Mouse (Mus musculus): ENCODE results near the gene Dcst1.
A peak's percentile ranks its signal among the peaks of the same experiment; 100 is the strongest.

Gene Dcst1

GRCm38 (mm10) chr3:89388901-89389740, 24.1 kb upstream of the Dcst1 start:
- DNase-seq (ENCODE audit: low spot score in 2 of 2) = peak in 1 of 2 experiments; percentile 44

DNA sequence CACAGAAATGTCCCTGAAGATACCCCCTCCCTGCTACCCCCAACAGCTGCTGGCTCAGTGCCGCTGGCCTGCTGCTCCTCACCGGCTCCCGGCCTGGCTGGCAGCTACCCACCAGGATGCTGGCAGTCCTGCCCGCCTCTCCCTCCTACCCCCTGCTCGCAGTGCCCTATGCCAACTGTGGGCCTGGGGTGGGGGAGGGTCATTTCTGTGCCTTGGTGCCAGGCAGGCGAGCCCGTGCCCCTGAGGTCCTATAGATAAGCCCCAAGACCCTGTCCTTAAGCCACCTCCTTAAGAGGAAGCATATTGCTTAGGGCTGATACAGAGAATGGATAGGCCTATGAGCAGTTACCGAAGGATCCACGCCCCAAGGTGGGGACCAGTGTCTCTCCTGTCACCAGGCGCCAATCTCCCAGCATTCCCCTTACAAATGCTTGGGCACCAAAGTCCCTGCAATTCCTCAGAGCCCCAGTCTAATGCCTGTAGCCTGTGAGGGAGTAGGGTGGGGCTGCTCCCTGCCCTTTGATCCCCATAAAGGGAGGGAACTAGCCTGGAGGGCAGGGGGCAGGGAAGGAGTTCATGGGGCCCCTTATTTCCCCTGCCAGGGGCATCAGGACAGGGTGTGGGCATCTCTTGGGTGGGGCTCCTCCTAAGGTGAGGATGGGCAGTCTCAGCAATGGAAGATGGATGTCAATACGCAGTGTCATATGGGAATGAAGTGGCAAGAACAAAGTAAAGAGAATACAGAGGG, 23.3 kb upstream of the Dcst1 start:
- peak in 1 of 2 experiments; percentile 69 for DNase-seq (ENCODE audit: low spot score in 2 of 2)

DNA sequence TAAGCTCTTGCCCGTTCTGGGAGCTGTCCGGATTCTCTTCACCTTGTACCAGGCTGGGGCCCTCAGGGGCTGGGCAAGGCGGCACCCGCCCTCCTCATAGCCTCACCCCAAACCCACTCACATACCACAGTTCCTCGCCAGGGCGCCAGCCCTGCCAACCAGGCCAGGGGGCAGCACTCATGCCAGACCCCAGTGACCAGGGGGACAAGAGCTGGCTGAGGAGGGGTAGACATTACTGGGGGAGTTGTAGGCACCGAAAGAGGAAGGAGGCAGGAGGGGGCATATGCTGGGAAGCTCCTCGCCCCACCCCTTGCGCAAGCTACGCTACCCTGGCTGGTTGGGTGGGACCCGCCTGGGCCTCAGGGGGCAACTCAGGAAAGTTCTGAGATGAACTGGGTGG, 22.6 kb upstream of the Dcst1 start:
- peak; percentile 34 to 70 for DNase-seq (ENCODE audit: low spot score in 2 of 2)

DNA sequence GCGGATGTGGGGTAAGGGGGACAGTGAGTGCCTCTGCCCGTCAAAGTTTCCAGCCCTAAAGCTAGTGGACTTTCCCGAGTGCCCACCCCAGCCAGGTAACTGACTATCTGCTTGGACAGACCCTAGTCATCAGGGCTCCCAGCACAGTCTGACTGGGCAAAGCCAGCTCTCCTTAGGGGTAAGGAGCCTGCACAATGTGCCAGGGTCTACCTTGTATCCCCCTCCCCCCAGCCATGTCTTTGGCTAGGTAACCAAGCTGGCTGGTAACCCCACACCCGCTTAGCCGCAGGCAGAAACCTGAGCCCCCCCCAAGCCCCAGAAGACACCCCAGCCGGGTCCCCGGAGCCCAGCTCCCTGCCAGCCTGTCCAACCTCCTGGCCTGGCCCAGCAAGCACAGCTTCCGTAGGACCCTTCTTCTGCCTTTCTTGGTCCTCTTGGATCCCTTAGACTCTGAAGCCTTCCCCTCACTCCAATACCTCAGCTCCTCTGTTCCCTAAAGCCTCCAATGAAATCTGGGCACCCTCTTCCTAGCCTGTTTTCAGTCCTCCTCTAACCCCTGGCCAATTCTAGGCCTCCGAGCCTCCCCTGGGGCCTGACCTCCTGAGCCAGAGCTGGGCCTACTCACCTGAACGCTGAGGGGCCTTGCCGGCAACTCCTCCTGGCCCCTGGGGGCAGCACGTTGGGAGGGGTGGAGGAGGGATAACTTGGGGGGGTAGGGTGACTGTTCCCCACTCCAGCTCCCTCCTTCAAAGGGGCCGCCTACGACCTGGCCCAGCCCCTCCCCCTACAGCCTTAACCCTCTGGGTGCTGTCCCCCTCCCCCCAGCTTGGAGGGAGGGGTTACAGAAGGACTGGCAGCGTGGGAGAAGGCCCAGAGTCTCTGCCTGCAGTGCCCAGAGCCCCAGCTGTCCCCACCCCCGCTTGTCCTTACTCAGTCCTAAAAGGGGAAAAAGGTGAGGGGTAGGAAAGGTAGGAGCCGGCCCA, 21.7 kb upstream of the Dcst1 start:
- DNase-seq (ENCODE audit: low spot score in 2 of 2) = peak; percentile 30 to 67

DNA sequence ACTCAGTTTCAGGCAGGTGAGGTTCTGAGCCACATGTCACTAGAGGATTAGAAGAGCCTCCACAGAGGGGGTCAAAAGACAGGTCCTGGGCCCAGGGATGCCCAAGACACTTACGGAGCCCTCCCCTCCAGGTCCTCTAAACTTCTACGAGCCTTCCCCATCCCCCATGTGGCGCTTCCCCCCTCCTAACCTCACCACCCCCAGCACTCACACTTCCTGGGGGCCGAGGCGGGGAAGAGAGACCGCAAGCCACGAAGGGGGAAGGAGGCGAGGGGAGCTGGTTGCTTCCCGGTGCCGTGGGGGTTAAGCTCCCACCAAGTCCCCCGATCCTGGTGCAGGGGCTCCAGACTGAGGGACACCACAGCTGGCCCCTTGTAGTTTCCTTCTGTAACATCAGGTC, 20.4 kb upstream of the Dcst1 start:
- peak in 1 of 2 experiments; percentile 34 for DNase-seq (ENCODE audit: low spot score in 2 of 2)

DNA sequence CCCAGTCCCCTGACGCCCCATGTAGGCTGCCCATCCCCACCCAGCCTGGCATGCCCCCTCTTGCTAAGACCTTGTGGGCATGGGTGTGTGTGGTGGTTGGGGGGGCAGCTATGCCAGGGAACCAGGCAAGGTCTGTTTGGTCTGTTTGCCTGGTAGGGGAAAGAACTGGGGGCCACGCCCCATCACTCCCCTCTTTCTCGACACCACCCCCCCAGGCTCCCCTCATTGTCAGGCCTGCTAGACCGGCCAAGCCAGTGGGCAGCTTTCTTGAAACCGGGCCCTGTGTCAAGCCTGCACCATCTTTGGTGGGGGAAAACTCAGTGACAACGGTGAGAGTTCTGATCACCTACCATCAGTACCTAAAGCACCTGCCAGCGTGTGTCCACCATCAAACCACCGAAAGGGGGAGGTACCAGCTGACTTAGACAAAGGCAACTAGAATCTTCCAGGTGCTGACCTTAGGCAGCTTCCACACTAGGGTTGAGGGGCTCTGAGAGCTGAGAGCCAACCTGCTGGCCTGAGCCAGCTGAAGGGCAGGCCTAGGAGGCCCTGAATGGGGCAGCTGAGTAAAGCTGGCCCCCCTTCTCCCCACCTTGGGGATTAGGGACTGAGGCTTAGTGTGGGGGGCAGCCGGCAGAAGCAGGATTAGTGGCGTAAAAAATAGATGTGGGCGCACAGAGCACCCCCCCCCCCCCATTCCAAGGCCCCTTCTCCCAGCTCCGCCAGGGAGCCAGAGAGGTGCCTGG, 19.5 kb upstream of the Dcst1 start:
- DNase-seq (ENCODE audit: low spot score in 2 of 2) = no peak

DNA sequence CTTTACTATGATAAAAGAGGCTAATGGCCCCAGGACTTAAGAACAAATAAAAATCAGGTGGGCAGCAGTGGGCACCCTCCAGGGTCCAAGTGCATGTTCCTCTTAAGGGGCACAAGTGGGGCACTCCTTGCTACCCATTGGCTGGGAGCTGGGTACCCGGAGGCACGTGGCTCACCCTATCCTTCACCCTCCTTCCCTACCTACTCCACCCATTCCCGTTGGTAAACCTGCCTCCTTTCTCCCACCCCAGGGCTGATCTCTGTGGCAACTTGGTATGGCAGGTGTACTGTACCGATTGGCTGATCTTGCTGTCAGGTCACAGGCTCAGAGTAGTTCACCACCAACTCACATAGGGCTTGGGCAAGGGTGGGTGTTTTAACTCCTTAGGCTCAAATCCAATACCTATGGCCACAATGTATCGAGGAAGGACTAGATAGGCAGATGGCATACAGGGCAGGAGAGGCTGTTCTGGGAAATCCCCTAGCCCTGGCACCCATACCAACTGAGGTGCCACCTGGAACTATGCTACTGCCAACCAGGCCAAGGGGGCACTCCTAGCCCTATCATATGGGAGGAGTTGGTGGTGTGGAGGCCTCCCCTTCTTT, 18.7 kb upstream of the Dcst1 start:
- no peak for DNase-seq (ENCODE audit: low spot score in 2 of 2)

GRCm38 (mm10) chr3:89382950-89383349, 17.9 kb upstream of the Dcst1 start:
- no peak for DNase-seq (ENCODE audit: low spot score in 2 of 2)

- no peak for DNase-seq (ENCODE audit: low spot score in 2 of 2)
Measured at GRCm38 (mm10) chr3:89382033-89382882, 17.2 kb upstream of the Dcst1 start.

DNA sequence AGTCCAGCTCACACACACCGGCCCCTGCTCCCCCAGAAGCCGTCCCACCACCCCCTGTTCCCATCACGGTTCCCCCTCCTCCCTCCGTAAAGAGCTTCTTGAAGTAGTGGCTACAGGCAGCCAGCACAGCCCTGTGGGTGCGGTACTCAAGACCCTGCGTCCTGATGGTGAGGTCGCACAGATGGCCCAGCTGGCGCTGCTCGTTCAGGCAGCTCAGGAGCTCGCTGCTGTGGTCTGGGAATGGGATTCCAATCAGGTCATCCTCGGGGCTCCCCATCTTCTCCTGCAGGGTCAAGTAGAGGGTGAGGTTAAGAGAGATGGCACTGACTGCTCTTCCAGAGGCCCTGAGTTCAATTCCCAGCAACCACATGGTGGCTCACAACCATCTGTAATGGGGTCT, 16.2 kb upstream of the Dcst1 start:
- DNase-seq (ENCODE audit: low spot score in 2 of 2) = no peak

DNA sequence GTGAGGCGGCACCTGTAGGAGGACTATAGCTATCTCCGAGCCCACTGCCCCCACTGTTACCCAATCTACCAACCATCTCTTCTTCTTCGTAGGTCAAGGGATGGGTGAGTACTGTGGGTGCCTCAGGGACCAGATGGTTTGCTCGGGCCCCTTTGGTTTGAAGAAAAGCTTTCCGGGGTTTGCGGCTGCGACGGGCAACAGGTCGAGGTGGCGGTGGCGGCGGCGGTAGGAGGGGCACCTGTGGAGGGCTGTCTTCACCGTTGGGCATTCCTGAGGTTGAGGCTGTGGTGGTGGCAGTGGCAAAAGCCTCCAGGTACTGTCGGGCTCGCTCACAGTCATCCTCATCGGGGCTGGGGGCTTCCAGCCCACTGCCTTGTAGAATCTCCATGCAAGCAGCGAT, 15.7 kb upstream of the Dcst1 start:
- no peak for DNase-seq (ENCODE audit: low spot score in 2 of 2)

- no peak for DNase-seq (ENCODE audit: low spot score in 2 of 2)
Measured at GRCm38 (mm10) chr3:89380291-89380690, 15.2 kb upstream of the Dcst1 start.

DNA sequence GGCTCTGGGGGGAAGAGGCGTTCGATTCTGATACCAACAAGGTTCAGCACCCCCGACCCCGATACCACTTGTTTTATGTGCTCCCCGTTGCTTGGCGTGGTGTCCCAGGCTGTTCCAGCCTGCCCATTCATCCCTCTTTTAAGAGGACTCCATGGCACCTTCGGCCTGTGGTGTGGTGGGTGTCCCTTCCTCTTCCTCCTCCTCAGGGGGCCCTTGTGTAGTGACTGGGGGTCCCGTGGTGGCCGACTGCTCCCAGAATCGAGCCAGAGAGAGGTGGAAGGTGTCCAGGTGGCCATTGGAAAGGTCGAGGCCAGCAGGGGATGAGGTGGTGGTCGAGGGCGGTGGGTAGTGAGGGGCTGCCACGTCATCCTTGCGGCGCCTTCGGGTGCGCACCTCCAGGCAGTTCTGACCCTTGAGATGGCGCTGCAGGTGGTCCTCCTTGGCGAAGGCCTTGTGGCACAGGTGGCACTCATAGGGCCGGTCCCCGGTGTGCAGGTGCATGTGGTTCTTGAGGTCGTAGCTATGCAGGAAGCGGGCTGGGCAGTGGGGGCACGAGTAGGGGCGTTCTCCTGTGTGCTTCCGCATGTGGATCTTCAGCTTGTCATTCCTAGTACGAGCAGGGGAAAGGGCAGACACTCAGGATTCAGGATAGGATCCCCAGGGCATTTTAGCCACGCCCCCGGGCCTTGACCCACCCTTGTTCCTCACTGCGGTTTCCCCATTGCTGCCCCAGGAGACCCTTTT, 14.5 kb upstream of the Dcst1 start:
- no peak for DNase-seq (ENCODE audit: low spot score in 2 of 2)

GRCm38 (mm10) chr3:89378394-89379067, 13.5 kb upstream of the Dcst1 start:
- peak; percentile 60 to 86 for DNase-seq (ENCODE audit: low spot score in 2 of 2)

- DNase-seq (ENCODE audit: low spot score in 2 of 2) = no peak
Measured at GRCm38 (mm10) chr3:89377831-89378230, 12.8 kb upstream of the Dcst1 start.

DNA sequence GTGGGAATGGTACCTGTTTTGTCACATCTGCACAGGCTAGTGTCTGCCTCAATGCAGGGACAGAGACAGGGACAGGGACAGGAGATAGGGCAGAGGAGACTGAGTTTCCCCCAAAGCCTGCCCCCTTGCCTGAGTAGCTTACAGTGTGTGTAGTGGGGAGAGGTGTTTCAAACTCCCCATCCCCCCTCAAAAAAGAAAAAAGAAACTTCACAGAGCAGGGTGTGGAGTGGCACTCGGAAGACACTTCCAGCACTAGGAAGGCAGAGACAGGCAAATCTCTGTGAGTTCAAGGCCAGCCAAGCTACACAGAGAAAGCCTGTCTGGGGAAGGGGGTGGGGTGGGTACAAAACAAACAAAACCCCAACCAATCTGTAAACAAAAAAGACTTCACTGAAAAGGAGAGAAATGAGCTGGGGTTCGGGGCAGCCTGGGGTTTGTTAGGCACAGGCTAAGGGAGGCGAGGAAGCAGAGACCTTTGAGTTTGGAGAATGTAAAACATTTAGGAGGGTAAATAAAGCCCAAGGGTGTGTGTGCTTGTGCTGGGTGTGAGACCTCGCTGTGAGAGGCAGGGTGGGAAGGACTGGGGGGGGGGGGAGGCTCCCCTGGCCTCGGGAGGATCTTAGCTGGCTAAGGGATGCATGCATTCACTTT, 8.7 kb upstream of the Dcst1 start:
- DNase-seq (ENCODE audit: low spot score in 2 of 2) = no peak

GRCm38 (mm10) chr3:89367338-89367737, 2.3 kb upstream of the Dcst1 start:
- no peak for DNase-seq (ENCODE audit: low spot score in 2 of 2)
